12 mouse cellular contexts compared by ENCODE assay signal in the genomic region with DNA sequence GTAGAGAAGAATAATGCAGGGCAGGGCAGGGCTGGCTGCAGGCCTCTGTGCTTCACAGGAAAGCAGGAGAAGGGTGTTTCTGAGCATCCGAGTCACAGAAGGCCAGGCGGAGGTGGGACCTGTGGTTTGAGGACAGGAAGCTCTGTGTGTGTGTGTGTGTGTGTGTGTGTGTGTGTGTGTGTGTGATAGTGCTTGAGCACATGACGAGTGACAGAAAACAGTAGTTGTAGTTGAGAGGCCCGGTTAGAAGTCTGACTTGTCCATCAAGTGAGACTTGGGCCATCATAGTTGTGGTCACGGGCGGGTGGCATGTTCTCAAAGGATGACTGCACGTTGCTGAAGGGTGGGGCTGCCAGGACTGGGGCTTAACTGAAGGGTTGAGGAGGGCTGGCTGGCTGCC. TPM values are rescaled to one million over a fixed set of nuclear protein-coding genes. Genes with fewer than 3 reads are reported as not detected.
DNase-seq lines count a peak whose midpoint lies in the region; ATAC-seq and TF ChIP-seq lines count a peak whose summit lies in the region.
"Had no signal": no experiment of that assay in that cellular context is flagged by ENCODE, and none has a peak within 500 bp of the region (broad histone marks: within the 10 kb centered on the region; RNA-seq: fewer than 3 reads in every experiment).

No protein-coding gene starts in this region.

- WGBS in kidney, embryonic 15.5 days = 76% methylated on average over 7 of the region's 7 CpGs
- 18% methylated on average over 5 of the region's 7 CpGs for WGBS in macrophage (ENCODE audit: missing documents)
- 22% methylated on average over 7 of the region's 7 CpGs for WGBS in thymus, adult 2 months
- 90% methylated on average over 7 of the region's 7 CpGs for WGBS in hindbrain, embryonic 11.5 days

- H3K4me3 ChIP-seq in kidney, embryonic 15.5 days (replicated peaks) = no peak overlapping the region
- H3K4me3 ChIP-seq in macrophage (ENCODE audit: inconsistent target) = no peak overlapping the region
- no peak overlapping the region for H3K4me3 ChIP-seq in thymus, adult 2 months (ENCODE audit: control insufficient read depth, insufficient read depth, low read length)
- H3K4me3 ChIP-seq in hindbrain, embryonic 11.5 days (ENCODE audit: low read depth, low read length) = no peak overlapping the region
- H3K4me3 ChIP-seq: forebrain, embryonic 13.5 days; hindbrain, embryonic 10.5 days had no signal

- peaks cover 38% of the 10 kb centered on the region for H3K79me2 ChIP-seq in macrophage (ENCODE audit: inconsistent target)

- no peak for DNase-seq in kidney, adult 11 months
- peak; percentile 30 for DNase-seq in thymus, adult 2 months
- no peak for DNase-seq in left cerebral cortex, adult 9 months (ENCODE audit: low spot score in 2 of 2)
- no peak for DNase-seq in neural tube, embryonic 10.5 days (ENCODE audit: extremely low spot score, low spot score)
- no peak for DNase-seq in hindbrain, embryonic 11.5 days (ENCODE audit: low spot score)

- no peak for TF ChIP-seq CTCF in thymus, adult 2 months (IDR thresholded peaks at IDR 0.05; ENCODE audit: borderline replicate concordance, control insufficient read depth, extremely low read depth, insufficient read depth, low read length, poor library complexity)

- no peak for ATAC-seq in kidney, embryonic 15.5 days (replicated peaks; ENCODE audit: low FRiP score)
- 0 out of 2 replicates have a peak, but pooled peaks have one; percentile 35 for ATAC-seq in erythroblast, adult 5-6 weeks (replicated peaks; ENCODE audit: low FRiP score, poor library complexity, severe bottlenecking)
- ATAC-seq in hindbrain, embryonic 11.5 days (ENCODE audit: low FRiP score) = no peak
- ATAC-seq: forebrain, embryonic 13.5 days had no signal

- peak overlapping the region; percentile 9; the same call in 1 of the 2 replicates for H3K27ac ChIP-seq in kidney, embryonic 15.5 days
- H3K27ac ChIP-seq in macrophage = peak overlapping the region; percentile 68
- no peak overlapping the region for H3K27ac ChIP-seq in thymus, adult 2 months (ENCODE audit: control insufficient read depth, insufficient read depth, low read length)
- H3K27ac ChIP-seq in hindbrain, embryonic 11.5 days (ENCODE audit: low read depth, low read length) = no peak overlapping the region
- H3K27ac ChIP-seq: forebrain, embryonic 13.5 days; hindbrain, embryonic 10.5 days had no signal

- TF ChIP-seq POLR2A in thymus, adult 2 months (IDR thresholded peaks at IDR 0.05; ENCODE audit: control insufficient read depth, extremely low read depth, insufficient read depth, low read length, poor library complexity) = no peak

- peaks cover 99% of the 10 kb centered on the region for H3K36me3 ChIP-seq in kidney, embryonic 15.5 days
- peaks cover 67% of the 10 kb centered on the region; the same call in 1 of the 2 replicates for H3K36me3 ChIP-seq in macrophage (ENCODE audit: inconsistent target)
- peaks cover 64% of the 10 kb centered on the region for H3K36me3 ChIP-seq in thymus, adult 2 months (ENCODE audit: control insufficient read depth, insufficient read depth, low read length)
- peaks cover 19% of the 10 kb centered on the region for H3K36me3 ChIP-seq in hindbrain, embryonic 11.5 days (ENCODE audit: control insufficient read depth, insufficient read depth, low read length)

- H3K9me3 ChIP-seq in kidney, embryonic 15.5 days (replicated peaks) = no peaks in the 10 kb centered on the region
- H3K9me3 ChIP-seq in hindbrain, embryonic 11.5 days (ENCODE audit: control insufficient read depth, low read length) = no peaks in the 10 kb centered on the region
- H3K9me3 ChIP-seq: forebrain, embryonic 13.5 days; hindbrain, embryonic 10.5 days had no signal

- H3K9ac ChIP-seq in kidney, embryonic 15.5 days = no peak overlapping the region
- H3K9ac ChIP-seq in hindbrain, embryonic 11.5 days (ENCODE audit: low read depth, low read length) = no peak overlapping the region
- H3K9ac ChIP-seq: forebrain, embryonic 13.5 days had no signal

- H3K27me3 ChIP-seq in kidney, embryonic 15.5 days = no peaks in the 10 kb centered on the region
- H3K27me3 ChIP-seq in thymus, adult 2 months (ENCODE audit: control insufficient read depth, insufficient read depth, low read length) = no peaks in the 10 kb centered on the region
- H3K27me3 ChIP-seq in hindbrain, embryonic 11.5 days (ENCODE audit: control insufficient read depth, insufficient read depth, low read length) = no peaks in the 10 kb centered on the region
- H3K27me3 ChIP-seq: forebrain, embryonic 13.5 days had no signal

- no peak overlapping the region for H3K4me2 ChIP-seq in kidney, embryonic 15.5 days
- no peak overlapping the region for H3K4me2 ChIP-seq in hindbrain, embryonic 11.5 days (replicated peaks; ENCODE audit: low read depth, low read length)
- H3K4me2 ChIP-seq: forebrain, embryonic 13.5 days had no signal

- H3K4me1 ChIP-seq in kidney, embryonic 15.5 days = peaks cover 6% of the 10 kb centered on the region; the same call in 1 of the 2 replicates
- H3K4me1 ChIP-seq in thymus, adult 2 months (replicated peaks; ENCODE audit: control insufficient read depth, insufficient read depth, low read length) = peaks cover 7% of the 10 kb centered on the region
- H3K4me1 ChIP-seq in hindbrain, embryonic 11.5 days (replicated peaks; ENCODE audit: control insufficient read depth, insufficient read depth, low read length) = no peaks in the 10 kb centered on the region
- H3K4me1 ChIP-seq: forebrain, embryonic 13.5 days; hindbrain, embryonic 10.5 days had no signal

RNA-seq across cellular contexts. Expression of gene Usp48, which starts 16.1 kb away (rescaled TPM):
- 64.8 and 72.9 TPM in 2 replicates for polyA plus RNA-seq in kidney, embryonic 15.5 days (2015; fragmentation: Nextera tagmentation; extraction: Ambion mirVana)
- total RNA-seq in erythroblast, adult 5-6 weeks (2015; ENCODE audit: low replicate concordance) = 37.6 and 43.4 TPM in 2 replicates
- total RNA-seq in erythroblast, adult 5-6 weeks (2017; ENCODE audit: low replicate concordance) = 46.5 and 54.8 TPM in 2 replicates
- 100 to 1,000 TPM; 148 to 674 (median 399) TPM for total RNA-seq in macrophage (2018; cell fraction: chromatin; rRNA removed)
- total RNA-seq in macrophage (2018; cell fraction: cytosol; rRNA removed) = 10 to 100 TPM; 20.5 to 67.1 (median 37.8) TPM
- total RNA-seq in macrophage (2018; cell fraction: nucleus; rRNA removed) = 100 to 1,000 TPM in 23 of 26 experiments, 10 to 100 TPM in 3; 86.5 to 517 (median 198) TPM
- polyA plus RNA-seq in macrophage (2018) = 41.3 to 73.5 TPM (median 61.8 TPM) in 3 replicates
- polyA plus RNA-seq in thymus, adult 2 months (2012; rRNA removed) = 95.6 and 109 TPM in 2 replicates
- 79.6 and 84.8 TPM in 2 replicates for polyA plus RNA-seq in hindbrain, embryonic 11.5 days (2014; fragmentation: Nextera tagmentation; extraction: Ambion mirVana)

RNA-seq across cellular contexts. Expression of gene Ldlrad2, which starts 35.3 kb away (rescaled TPM):
- not detected in 2 replicates for polyA plus RNA-seq in kidney, embryonic 15.5 days (2015; fragmentation: Nextera tagmentation; extraction: Ambion mirVana)
- total RNA-seq in erythroblast, adult 5-6 weeks (2015; ENCODE audit: low replicate concordance) = not detected in 2 replicates
- total RNA-seq in erythroblast, adult 5-6 weeks (2017; ENCODE audit: low replicate concordance) = not detected in 2 replicates
- total RNA-seq in macrophage (2018; cell fraction: chromatin; rRNA removed) = not detected
- not detected for total RNA-seq in macrophage (2018; cell fraction: cytosol; rRNA removed)
- not detected for total RNA-seq in macrophage (2018; cell fraction: nucleus; rRNA removed)
- not detected in 3 replicates for polyA plus RNA-seq in macrophage (2018)
- not detected in 2 replicates for polyA plus RNA-seq in thymus, adult 2 months (2012; rRNA removed)
- polyA plus RNA-seq in hindbrain, embryonic 11.5 days (2014; fragmentation: Nextera tagmentation; extraction: Ambion mirVana) = 0.68 and 0.77 TPM in 2 replicates
- total RNA-seq: left cerebral cortex, postnatal 25 days had no signal
- polyA plus RNA-seq: forebrain, embryonic 13.5 days; neural tube, embryonic 11.5 days had no signal

RNA-seq across cellular contexts. Expression of gene Rap1gap, which starts 54.8 kb away (rescaled TPM):
- polyA plus RNA-seq in kidney, embryonic 15.5 days (2015; fragmentation: Nextera tagmentation; extraction: Ambion mirVana) = 12.5 and 14.4 TPM in 2 replicates
- total RNA-seq in erythroblast, adult 5-6 weeks (2015; ENCODE audit: low replicate concordance) = not detected in 2 replicates
- not detected in 2 replicates for total RNA-seq in erythroblast, adult 5-6 weeks (2017; ENCODE audit: low replicate concordance)
- total RNA-seq in macrophage (2018; cell fraction: chromatin; rRNA removed) = 10 to 100 TPM in 11 of 26 experiments, 1 to 10 TPM in 15; 3.1 to 21.0 (median 9.5) TPM
- total RNA-seq in macrophage (2018; cell fraction: cytosol; rRNA removed) = 1 to 10 TPM in 25 of 26 experiments, under 1 TPM in 1; 0.81 to 3.8 (median 1.6) TPM
- total RNA-seq in macrophage (2018; cell fraction: nucleus; rRNA removed) = 10 to 100 TPM in 11 of 26 experiments, 1 to 10 TPM in 15; 2.8 to 17.7 (median 9.5) TPM
- 0.75 to 3.4 TPM (median 1.3 TPM) in 3 replicates for polyA plus RNA-seq in macrophage (2018)
- polyA plus RNA-seq in thymus, adult 2 months (2012; rRNA removed) = 23.5 and 26.1 TPM in 2 replicates
- polyA plus RNA-seq in hindbrain, embryonic 11.5 days (2014; fragmentation: Nextera tagmentation; extraction: Ambion mirVana) = 8.5 and 9.1 TPM in 2 replicates

Comparison
In these comparisons a context has a peak if more than half of its experiments do, and no peak if none do; other contexts are left out.
1. H3K27ac ChIP-seq: peak in kidney, embryonic 15.5 days (single experiment) and macrophage (single experiment); none in thymus, adult 2 months (single experiment) and hindbrain, embryonic 11.5 days (single experiment).